9 mouse cellular contexts compared by ENCODE assay signal in the genomic region with DNA sequence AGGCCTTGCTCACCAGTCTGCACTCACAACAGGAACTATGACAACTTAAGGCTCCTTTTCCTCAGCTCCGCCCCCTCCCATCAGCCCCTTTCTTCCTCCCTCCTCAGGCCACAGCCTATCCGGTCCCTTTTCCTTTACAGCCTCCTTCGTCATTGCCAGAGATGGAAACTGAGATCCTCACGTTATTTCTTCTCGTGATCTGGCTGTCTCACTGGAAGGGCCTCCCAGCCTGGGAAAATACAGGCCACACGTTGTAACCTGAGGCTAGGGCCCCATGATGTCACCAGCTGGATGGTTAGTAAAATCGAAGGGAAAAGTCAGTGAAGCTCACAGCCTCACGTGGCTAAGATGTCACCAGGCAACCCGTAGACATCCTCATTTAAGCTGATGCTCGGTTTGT. TPM values are rescaled to one million over a fixed set of nuclear protein-coding genes. Genes with fewer than 3 reads are reported as not detected.
DNase-seq lines count a peak whose midpoint lies in the region; ATAC-seq and TF ChIP-seq lines count a peak whose summit lies in the region.
"Had no signal": no experiment of that assay in that cellular context is flagged by ENCODE, and none has a peak within 500 bp of the region (broad histone marks: within the 10 kb centered on the region; RNA-seq: fewer than 3 reads in every experiment).

No protein-coding gene starts in this region.

- TF ChIP-seq CTCF in E14TG2a.4 (conservative IDR thresholded peaks at IDR 0.05; ENCODE audit: low read length), result no peak
- TF ChIP-seq CTCF in forebrain, postnatal 0 days (IDR thresholded peaks at IDR 0.05; ENCODE audit: low read depth), result no peak
- no peak for TF ChIP-seq CTCF in liver, postnatal 0 days (IDR thresholded peaks at IDR 0.05; ENCODE audit: low read depth)
- no peak for TF ChIP-seq CTCF in layer of hippocampus, adult 2 months (conservative IDR thresholded peaks at IDR 0.05)

- H3K27ac ChIP-seq in forebrain, postnatal 0 days (ENCODE audit: low read depth, low read length), result no peak overlapping the region
- H3K27ac ChIP-seq in liver, postnatal 0 days (ENCODE audit: low read depth), result no peak overlapping the region
- no peak overlapping the region for H3K27ac ChIP-seq in layer of hippocampus, adult 2 months
- H3K27ac ChIP-seq: lung, embryonic 15.5 days had no signal

- no peaks in the 10 kb centered on the region for H3K27me3 ChIP-seq in E14TG2a.4 (ENCODE audit: insufficient read depth, low read length)
- H3K27me3 ChIP-seq in forebrain, postnatal 0 days (ENCODE audit: insufficient read depth, low read length), result no peaks in the 10 kb centered on the region
- H3K27me3 ChIP-seq in liver, postnatal 0 days (ENCODE audit: insufficient read depth, low read length), result peaks cover 7% of the 10 kb centered on the region; the same call in 1 of the 2 replicates
- H3K27me3 ChIP-seq in splenic B cell, adult 2 months (ENCODE audit: control insufficient read depth, insufficient read depth, low read length, poor library complexity, severe bottlenecking), result no peaks in the 10 kb centered on the region

- intact Hi-C loops in heart, postnatal 36 days (cut with DNase I), result no loop called here

- no peak for TF ChIP-seq EP300 in liver, postnatal 0 days (IDR thresholded peaks at IDR 0.05; ENCODE audit: low read depth)

- H3K36me3 ChIP-seq in E14TG2a.4 (ENCODE audit: insufficient read depth, low read length), result peaks cover 25% of the 10 kb centered on the region
- H3K36me3 ChIP-seq in forebrain, postnatal 0 days (ENCODE audit: insufficient read depth), result peaks cover 15% of the 10 kb centered on the region
- H3K36me3 ChIP-seq in liver, postnatal 0 days (replicated peaks; ENCODE audit: insufficient read depth, low read length), result no peaks in the 10 kb centered on the region
- H3K36me3 ChIP-seq in splenic B cell, adult 2 months (ENCODE audit: control insufficient read depth, insufficient read depth, low read length, poor library complexity, severe bottlenecking), result peaks cover 7% of the 10 kb centered on the region

- H3K4me3 ChIP-seq in E14TG2a.4 (replicated peaks; ENCODE audit: low read length), result peak overlapping the region; percentile 89
- no peak overlapping the region for H3K4me3 ChIP-seq in forebrain, postnatal 0 days (ENCODE audit: low read depth, low read length)
- H3K4me3 ChIP-seq in liver, postnatal 0 days (ENCODE audit: low read depth, low read length), result no peak overlapping the region
- no peak overlapping the region; the same call in 1 of the 2 replicates for H3K4me3 ChIP-seq in layer of hippocampus, adult 2 months
- H3K4me3 ChIP-seq: lung, embryonic 15.5 days had no signal

- 61% methylated on average over 10 of the region's 10 CpGs for WGBS in forebrain, postnatal 0 days
- WGBS in liver, postnatal 0 days (ENCODE audit: insufficient replicate concordance), result 40% methylated on average over 10 of the region's 10 CpGs

- H3K4me1 ChIP-seq in E14TG2a.4 (replicated peaks; ENCODE audit: low read depth, low read length), result peaks cover 76% of the 10 kb centered on the region
- no peaks in the 10 kb centered on the region for H3K4me1 ChIP-seq in forebrain, postnatal 0 days (ENCODE audit: insufficient read depth)
- H3K4me1 ChIP-seq in liver, postnatal 0 days (ENCODE audit: insufficient read depth), result peaks cover 19% of the 10 kb centered on the region

- no peaks in the 10 kb centered on the region for H3K9me3 ChIP-seq in E14TG2a.4 (ENCODE audit: low read length)
- no peaks in the 10 kb centered on the region for H3K9me3 ChIP-seq in forebrain, postnatal 0 days (ENCODE audit: low read length)
- H3K9me3 ChIP-seq in liver, postnatal 0 days (ENCODE audit: low read length), result no peaks in the 10 kb centered on the region
- H3K9me3 ChIP-seq: lung, embryonic 15.5 days had no signal

- peak; percentile 95 for DNase-seq in heart, adult 11 months
- no peak for DNase-seq in heart, postnatal 36 days
- no peak for DNase-seq in forebrain, postnatal 0 days
- peak; percentile 32 for DNase-seq in liver, postnatal 0 days
- peak; percentile 89 for DNase-seq in splenic B cell, adult 2 months (ENCODE audit: low read depth, low spot score)
- no peak for DNase-seq in layer of hippocampus, adult 2 months (ENCODE audit: low spot score in 2 of 2)
- DNase-seq in urinary bladder, postnatal 36 days (ENCODE audit: low spot score in 2 of 2), result no peak

- ATAC-seq in forebrain, postnatal 0 days, result no peak
- no peak for ATAC-seq in liver, postnatal 0 days

- H3K9ac ChIP-seq in forebrain, postnatal 0 days, result no peak overlapping the region
- no peak overlapping the region for H3K9ac ChIP-seq in liver, postnatal 0 days (replicated peaks)
- H3K9ac ChIP-seq: lung, embryonic 15.5 days had no signal

- peak overlapping the region; percentile 1; the same call in 1 of the 2 replicates for H3K4me2 ChIP-seq in forebrain, postnatal 0 days (ENCODE audit: low read depth)
- no peak overlapping the region; the same call in 1 of the 2 replicates for H3K4me2 ChIP-seq in liver, postnatal 0 days (ENCODE audit: low read depth, low read length)
- H3K4me2 ChIP-seq: lung, embryonic 15.5 days had no signal

RNA-seq across cellular contexts. Expression of gene Slc38a1, which starts 4.5 kb away (rescaled TPM):
- total RNA-seq in heart, postnatal 36 days (2021), result 10 to 100 TPM; 11.2 to 20.3 TPM
- 52.7 and 73.3 TPM in 2 replicates for total RNA-seq in forebrain, postnatal 0 days (2014; rRNA removed)
- polyA plus RNA-seq in forebrain, postnatal 0 days (2015; fragmentation: Nextera tagmentation; extraction: Ambion mirVana), result 67.0 and 90.2 TPM in 2 replicates
- polyA plus RNA-seq in liver, postnatal 0 days (2015; fragmentation: Nextera tagmentation; extraction: Ambion mirVana), result 8.4 and 11.3 TPM in 2 replicates
- total RNA-seq in layer of hippocampus, adult 2 months (2021), result 10 to 100 TPM; 78.9 to 80.9 TPM

Comparison
In these comparisons a context has a peak if more than half of its experiments do, and no peak if none do; other contexts are left out.
1. DNase-seq: peak in heart, adult 11 months (single experiment), liver, postnatal 0 days (single experiment) and splenic B cell, adult 2 months (single experiment); none in heart, postnatal 36 days (0 of 2), forebrain, postnatal 0 days (single experiment), layer of hippocampus, adult 2 months (0 of 2) and urinary bladder, postnatal 36 days (0 of 2).